ENCODE assay signal across 9 mouse cellular contexts in genomic region chr7:120977063-120977462, GRCm38 (mm10). TPM values are rescaled to one million over a fixed set of nuclear protein-coding genes. Genes with fewer than 3 reads are reported as not detected.
A peak's percentile ranks its signal among the peaks of the same experiment; 100 is the strongest.
DNase-seq lines count a peak whose midpoint lies in the region; ATAC-seq lines count a peak whose summit lies in the region.
"Had no signal": no experiment of that assay in that cellular context is flagged by ENCODE, and none has a peak within 500 bp of the region (broad histone marks: within the 10 kb centered on the region; RNA-seq: fewer than 3 reads in every experiment).

No protein-coding gene starts in this region.

- H3K36me3 ChIP-seq in midbrain, embryonic 13.5 days = no peaks in the 10 kb centered on the region

- WGBS in midbrain, embryonic 13.5 days = 50% methylated on average over 7 of the region's 7 CpGs

- no peak overlapping the region for H3K4me3 ChIP-seq in midbrain, embryonic 13.5 days (replicated peaks)

- no peaks in the 10 kb centered on the region for H3K9me3 ChIP-seq in midbrain, embryonic 13.5 days

- no peak overlapping the region for H3K4me2 ChIP-seq in midbrain, embryonic 13.5 days (replicated peaks)

- no peak for ATAC-seq in megakaryocyte, adult 5-6 weeks (ENCODE audit: poor library complexity, severe bottlenecking)
- ATAC-seq in midbrain, embryonic 13.5 days = no peak

- peaks cover 43% of the 10 kb centered on the region for H3K4me1 ChIP-seq in midbrain, embryonic 13.5 days (replicated peaks)

- H3K27me3 ChIP-seq in midbrain, embryonic 13.5 days = no peaks in the 10 kb centered on the region

- H3K9ac ChIP-seq in midbrain, embryonic 13.5 days (replicated peaks) = no peak overlapping the region

- no peak overlapping the region; the same call in 1 of the 2 replicates for H3K27ac ChIP-seq in midbrain, embryonic 13.5 days

- DNase-seq in cerebellum, postnatal 14 days = peak; percentile 16 to 20
- DNase-seq in cerebellum, adult 11-12 months = no peak
- DNase-seq in right cerebral cortex, postnatal 14 days = peak; percentile 28
- no peak for DNase-seq in right cerebral cortex, postnatal 36 days (ENCODE audit: low spot score in 2 of 2)
- DNase-seq in kidney, postnatal 4 days = peak; percentile 40 to 53
- no peak for DNase-seq in cerebellum, adult 8-10 months
- DNase-seq: layer of hippocampus, adult 9-11 months had no signal

RNA-seq across cellular contexts. Expression of gene Cdr2, which starts 5.0 kb away (rescaled TPM):
- total RNA-seq in megakaryocyte, adult 5-6 weeks (2015) = 2.5 and 3.9 TPM in 2 replicates
- 4.3 and 6.8 TPM in 2 replicates for total RNA-seq in megakaryocyte, adult 5-6 weeks (2017)
- polyA plus RNA-seq in midbrain, embryonic 13.5 days (2015; fragmentation: Nextera tagmentation; extraction: Ambion mirVana) = 14.7 and 15.6 TPM in 2 replicates

RNA-seq across cellular contexts. Expression of gene Mfsd13b, which starts 5.2 kb away (rescaled TPM):
- not detected in 2 replicates for total RNA-seq in megakaryocyte, adult 5-6 weeks (2015)
- total RNA-seq in megakaryocyte, adult 5-6 weeks (2017) = 3.1 TPM in 1 of 2 replicates, not detected in the other
- polyA plus RNA-seq in midbrain, embryonic 13.5 days (2015; fragmentation: Nextera tagmentation; extraction: Ambion mirVana) = not detected in 2 replicates

RNA-seq across cellular contexts. Expression of gene Mettl9, which starts 57.2 kb away (rescaled TPM):
- total RNA-seq in megakaryocyte, adult 5-6 weeks (2015) = 106 and 115 TPM in 2 replicates
- 138 and 164 TPM in 2 replicates for total RNA-seq in megakaryocyte, adult 5-6 weeks (2017)
- 210 and 214 TPM in 2 replicates for polyA plus RNA-seq in midbrain, embryonic 13.5 days (2015; fragmentation: Nextera tagmentation; extraction: Ambion mirVana)

RNA-seq across cellular contexts. Expression of gene Polr3e, which starts 59.5 kb away (rescaled TPM):
- total RNA-seq in megakaryocyte, adult 5-6 weeks (2015) = 4.6 and 5.3 TPM in 2 replicates
- 9.8 and 11.6 TPM in 2 replicates for total RNA-seq in megakaryocyte, adult 5-6 weeks (2017)
- 24.6 and 27.7 TPM in 2 replicates for polyA plus RNA-seq in midbrain, embryonic 13.5 days (2015; fragmentation: Nextera tagmentation; extraction: Ambion mirVana)

Comparison
In these comparisons a context has a peak if more than half of its experiments do, and no peak if none do; other contexts are left out.
1. DNase-seq: peak in cerebellum, postnatal 14 days (2 of 2), right cerebral cortex, postnatal 14 days (single experiment) and kidney, postnatal 4 days (2 of 2); none in cerebellum, adult 11-12 months (single experiment), right cerebral cortex, postnatal 36 days (0 of 2) and cerebellum, adult 8-10 months (single experiment).